Mouse (Mus musculus): ENCODE measurements around the gene Nelfb. TPM values are rescaled to one million over a fixed set of nuclear protein-coding genes. Genes with fewer than 3 reads are reported as not detected.

Nelfb gene
- polyA plus RNA-seq, 2 experiments, result 84.4 to 88.4 TPM

DNA sequence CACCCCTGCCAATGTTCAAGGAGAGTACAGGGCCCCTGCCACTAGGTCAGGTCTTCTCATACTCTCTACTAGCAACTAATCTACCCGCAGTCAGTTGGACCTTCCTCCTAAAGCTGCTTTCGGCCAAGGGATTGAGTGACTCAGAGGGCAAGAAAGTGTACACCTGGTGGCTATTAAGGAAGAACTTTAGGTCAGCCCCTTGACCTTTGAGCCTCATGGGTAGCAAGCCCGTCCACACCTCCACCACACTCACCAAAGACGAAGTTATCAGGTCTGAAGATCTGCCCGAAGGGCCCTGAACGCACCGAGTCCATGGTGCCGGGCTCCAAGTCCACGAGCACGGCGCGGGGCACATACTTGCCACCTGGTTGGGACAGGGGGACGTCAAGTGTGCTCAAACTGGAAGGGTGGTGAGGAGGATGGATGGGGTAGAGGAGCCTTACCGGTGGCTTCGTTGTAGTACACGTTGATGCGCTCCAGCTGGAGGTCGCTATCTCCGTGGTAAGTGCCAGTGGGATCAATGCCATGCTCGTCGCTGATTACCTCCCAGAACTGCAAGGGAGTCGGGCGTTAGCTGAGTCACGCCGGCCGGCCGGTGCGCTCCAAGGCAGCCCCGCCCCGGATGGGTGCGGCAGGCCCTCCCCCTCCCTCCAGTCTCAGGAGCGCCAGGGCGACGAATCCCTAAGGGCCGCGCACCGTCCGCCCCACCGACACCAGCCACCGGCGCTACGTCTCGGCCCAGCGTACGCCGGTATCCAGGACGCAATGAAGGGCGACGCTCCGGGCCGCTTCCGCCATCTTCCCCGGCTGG, 12.6 kb upstream of the Nelfb start:
- TF ChIP-seq POLR2A (IDR thresholded peaks at IDR 0.05; ENCODE audit: borderline replicate concordance, extremely low read depth, insufficient read depth, insufficient read length), result no peak
- 4% methylated on average over 35 of the region's 53 CpGs for WGBS
- peak overlapping the region; percentile 86 for H3K4me3 ChIP-seq (replicated peaks; ENCODE audit: low read length)
- no peaks in the 10 kb centered on the region for H3K9me3 ChIP-seq (ENCODE audit: control insufficient read depth, low read length)
- H3K4me1 ChIP-seq (ENCODE audit: control insufficient read depth, insufficient read depth, low read length), result peaks cover 11% of the 10 kb centered on the region
- ATAC-seq (ENCODE audit: low FRiP score, low read depth) (0 out of 2 replicates have a peak, but pooled peaks have one; percentile 4), DNase-seq (ENCODE audit: low spot score) (peak; percentile 54)
- H3K9ac ChIP-seq (ENCODE audit: low read depth, low read length, severe bottlenecking), result peak overlapping the region; percentile 76
- H3K4me2 ChIP-seq (replicated peaks; ENCODE audit: low read depth, low read length, severe bottlenecking), result peak overlapping the region; percentile 57
- peak overlapping the region; percentile 79 for H3K27ac ChIP-seq (replicated peaks; ENCODE audit: low read depth, low read length)
- no peaks in the 10 kb centered on the region for H3K27me3 ChIP-seq (ENCODE audit: control insufficient read depth, insufficient read depth, low read length)
- H3K36me3 ChIP-seq (ENCODE audit: control insufficient read depth, insufficient read depth, low read length), result peaks cover 9% of the 10 kb centered on the region; the same call in 1 of the 2 replicates

DNA sequence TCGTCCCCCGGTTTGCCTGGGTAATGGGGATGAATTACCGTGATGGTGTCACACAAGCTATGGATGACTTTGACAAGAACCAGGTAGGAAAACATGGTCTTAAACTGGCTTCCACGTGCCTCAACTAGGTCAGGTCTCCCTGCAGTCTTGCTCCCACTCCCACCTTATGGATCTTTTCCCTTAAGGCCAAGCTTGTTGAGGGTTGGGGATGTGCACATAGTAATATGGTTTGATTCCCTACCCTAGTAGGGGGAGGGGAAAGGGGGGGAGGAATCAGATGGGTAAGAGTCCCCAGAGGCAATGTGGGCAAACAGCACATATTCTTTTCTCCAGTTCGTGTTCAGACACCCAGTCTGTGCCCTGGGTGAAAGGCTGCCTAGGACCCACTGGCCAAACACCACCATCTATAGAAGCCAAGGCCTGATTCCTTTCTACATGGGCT, 10.1 kb upstream of the Nelfb start:
- no peaks in the 10 kb centered on the region for H3K9me3 ChIP-seq (ENCODE audit: control insufficient read depth, low read length)
- H3K27me3 ChIP-seq (ENCODE audit: control insufficient read depth, insufficient read depth, low read length), result no peaks in the 10 kb centered on the region
- ATAC-seq (ENCODE audit: low FRiP score, low read depth), result no peak
- WGBS, result 67% methylated on average over 5 of the region's 5 CpGs
- H3K9ac ChIP-seq (ENCODE audit: low read depth, low read length, severe bottlenecking), result no peak overlapping the region
- no peak for TF ChIP-seq POLR2A (IDR thresholded peaks at IDR 0.05; ENCODE audit: borderline replicate concordance, extremely low read depth, insufficient read depth, insufficient read length)
- no peak for DNase-seq (ENCODE audit: low spot score)
- no peak overlapping the region for H3K4me3 ChIP-seq (replicated peaks; ENCODE audit: low read length)
- no peak overlapping the region for H3K27ac ChIP-seq (replicated peaks; ENCODE audit: low read depth, low read length)
- peaks cover 10% of the 10 kb centered on the region for H3K4me1 ChIP-seq (ENCODE audit: control insufficient read depth, insufficient read depth, low read length)
- H3K4me2 ChIP-seq (replicated peaks; ENCODE audit: low read depth, low read length, severe bottlenecking), result no peak overlapping the region
- H3K36me3 ChIP-seq (ENCODE audit: control insufficient read depth, insufficient read depth, low read length), result peaks cover 9% of the 10 kb centered on the region; the same call in 1 of the 2 replicates

DNA sequence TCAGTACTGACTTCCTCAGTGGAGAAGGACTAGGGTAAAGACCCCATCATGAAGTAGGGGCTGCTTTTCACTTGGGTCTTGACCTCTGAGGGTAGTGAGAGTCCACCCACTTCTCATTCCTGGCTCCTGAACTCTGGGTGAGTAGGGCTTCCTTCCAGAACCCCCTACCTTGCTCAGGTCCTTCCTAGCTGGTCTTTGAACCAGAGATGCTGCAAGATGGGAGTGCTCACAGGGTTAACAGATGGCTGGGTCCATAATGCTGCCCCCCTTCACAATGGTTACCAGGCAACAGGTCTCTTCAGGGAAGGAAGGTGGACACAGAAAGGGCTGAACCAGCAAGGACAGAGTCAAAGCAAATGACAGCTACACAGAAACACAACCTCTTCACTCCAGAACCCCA, 7.2 kb upstream of the Nelfb start, which contains the start of gene Fam166a:
TSS of gene Fam166a (plus strand) at position 301 of the 400 bp plus-strand sequence.
- Histone ChIP-seq H3K27me3 (ENCODE audit: control insufficient read depth, insufficient read depth, low read length) (no peaks in the 10 kb centered on the region), H3K4me2 (replicated peaks; ENCODE audit: low read depth, low read length, severe bottlenecking) (no peak within 1 kb of the TSS), H3K4me3 (replicated peaks; ENCODE audit: low read length) (no peak within 1 kb of the TSS), H3K9ac (ENCODE audit: low read depth, low read length, severe bottlenecking) (no peak within 1 kb of the TSS), H3K36me3 (ENCODE audit: control insufficient read depth, insufficient read depth, low read length) (peaks cover 9% of the 10 kb centered on the region; the same call in 1 of the 2 replicates), H3K27ac (replicated peaks; ENCODE audit: low read depth, low read length) (no peak within 1 kb of the TSS), H3K4me1 (ENCODE audit: control insufficient read depth, insufficient read depth, low read length) (peaks cover 3% of the 10 kb centered on the region), H3K9me3 (ENCODE audit: control insufficient read depth, low read length) (no peaks in the 10 kb centered on the region)
- no peak for TF ChIP-seq POLR2A (IDR thresholded peaks at IDR 0.05; ENCODE audit: borderline replicate concordance, extremely low read depth, insufficient read depth, insufficient read length)
- ATAC-seq (ENCODE audit: low FRiP score, low read depth), result no peak
- no peak for DNase-seq (ENCODE audit: low spot score)

DNA sequence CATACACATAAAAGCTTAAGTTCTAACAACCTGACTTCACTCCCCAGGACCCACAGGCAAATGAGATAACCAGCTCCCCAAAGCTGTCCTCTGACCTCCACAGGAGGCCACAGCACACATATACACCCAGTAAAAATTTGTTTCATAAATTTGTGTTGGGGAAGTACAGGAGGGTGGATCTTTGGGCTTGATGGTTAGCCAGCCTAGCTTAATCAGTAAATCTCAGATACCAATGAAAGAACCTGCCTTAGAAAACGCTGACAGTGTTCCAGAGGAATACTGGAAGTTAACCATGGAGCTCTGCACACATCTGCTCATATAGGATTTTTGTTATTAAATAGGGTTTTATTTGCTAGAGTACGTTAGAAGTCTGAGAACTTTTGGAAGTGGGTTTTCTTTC, 6.4 kb upstream of the Nelfb start:
- Histone ChIP-seq H3K27ac (replicated peaks; ENCODE audit: low read depth, low read length) (no peak overlapping the region), H3K4me1 (ENCODE audit: control insufficient read depth, insufficient read depth, low read length) (no peaks in the 10 kb centered on the region), H3K36me3 (ENCODE audit: control insufficient read depth, insufficient read depth, low read length) (peaks cover 9% of the 10 kb centered on the region; the same call in 1 of the 2 replicates), H3K9ac (ENCODE audit: low read depth, low read length, severe bottlenecking) (no peak overlapping the region), H3K4me3 (replicated peaks; ENCODE audit: low read length) (no peak overlapping the region), H3K27me3 (ENCODE audit: control insufficient read depth, insufficient read depth, low read length) (no peaks in the 10 kb centered on the region), H3K4me2 (replicated peaks; ENCODE audit: low read depth, low read length, severe bottlenecking) (no peak overlapping the region), H3K9me3 (ENCODE audit: control insufficient read depth, low read length) (no peaks in the 10 kb centered on the region)
- ATAC-seq (ENCODE audit: low FRiP score, low read depth), result no peak
- DNase-seq (ENCODE audit: low spot score), result no peak
- TF ChIP-seq POLR2A (IDR thresholded peaks at IDR 0.05; ENCODE audit: borderline replicate concordance, extremely low read depth, insufficient read depth, insufficient read length), result no peak
- WGBS, result 65% methylated on average over 2 of the region's 2 CpGs

DNA sequence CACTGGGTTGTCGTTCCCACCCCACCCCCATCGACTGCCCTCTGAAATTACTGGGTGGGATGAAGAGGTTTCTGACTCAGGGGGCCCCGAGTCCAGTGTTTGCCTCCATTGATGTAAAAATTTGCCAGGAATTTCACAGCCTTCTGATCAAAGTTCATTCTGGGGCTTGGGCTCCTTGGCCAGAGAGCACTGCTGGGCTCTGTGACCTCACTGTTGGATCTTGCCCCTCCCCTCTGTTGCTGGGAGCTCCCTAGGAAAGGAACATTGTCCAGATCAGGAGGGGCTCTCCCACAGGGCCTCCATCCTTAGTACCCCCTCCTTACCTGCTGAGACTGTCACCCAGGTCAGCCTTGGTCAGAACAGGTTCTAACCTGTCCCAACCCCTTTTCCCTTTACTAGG, 3.2 kb upstream of the Nelfb start, which contains the start of gene Stpg3:
TSS of gene Stpg3 (minus strand) at position 194 of the 400 bp plus-strand sequence.
- Histone ChIP-seq H3K36me3 (ENCODE audit: control insufficient read depth, insufficient read depth, low read length) (peaks cover 3% of the 10 kb centered on the region; the same call in 1 of the 2 replicates), H3K27me3 (ENCODE audit: control insufficient read depth, insufficient read depth, low read length) (no peaks in the 10 kb centered on the region), H3K9ac (ENCODE audit: low read depth, low read length, severe bottlenecking) (no peak within 1 kb of the TSS), H3K4me3 (replicated peaks; ENCODE audit: low read length) (no peak within 1 kb of the TSS), H3K4me2 (replicated peaks; ENCODE audit: low read depth, low read length, severe bottlenecking) (no peak within 1 kb of the TSS), H3K4me1 (ENCODE audit: control insufficient read depth, insufficient read depth, low read length) (peaks cover 15% of the 10 kb centered on the region; the same call in 1 of the 2 replicates), H3K27ac (replicated peaks; ENCODE audit: low read depth, low read length) (no peak within 1 kb of the TSS), H3K9me3 (ENCODE audit: control insufficient read depth, low read length) (no peaks in the 10 kb centered on the region)
- WGBS, result 70% methylated on average over 3 of the region's 3 CpGs
- DNase-seq (ENCODE audit: low spot score), result no peak
- no peak for ATAC-seq (ENCODE audit: low FRiP score, low read depth)
- no peak for TF ChIP-seq POLR2A (IDR thresholded peaks at IDR 0.05; ENCODE audit: borderline replicate concordance, extremely low read depth, insufficient read depth, insufficient read length)
